Mouse (Mus musculus): ENCODE results near the gene Med11. TPM values are rescaled to one million over a fixed set of nuclear protein-coding genes. Genes with fewer than 3 reads are reported as not detected.

The Med11 gene
- polyA plus RNA-seq (2015; fragmentation: Nextera tagmentation; extraction: Ambion mirVana) = 35.2 and 36.0 TPM in 2 replicates

DNA sequence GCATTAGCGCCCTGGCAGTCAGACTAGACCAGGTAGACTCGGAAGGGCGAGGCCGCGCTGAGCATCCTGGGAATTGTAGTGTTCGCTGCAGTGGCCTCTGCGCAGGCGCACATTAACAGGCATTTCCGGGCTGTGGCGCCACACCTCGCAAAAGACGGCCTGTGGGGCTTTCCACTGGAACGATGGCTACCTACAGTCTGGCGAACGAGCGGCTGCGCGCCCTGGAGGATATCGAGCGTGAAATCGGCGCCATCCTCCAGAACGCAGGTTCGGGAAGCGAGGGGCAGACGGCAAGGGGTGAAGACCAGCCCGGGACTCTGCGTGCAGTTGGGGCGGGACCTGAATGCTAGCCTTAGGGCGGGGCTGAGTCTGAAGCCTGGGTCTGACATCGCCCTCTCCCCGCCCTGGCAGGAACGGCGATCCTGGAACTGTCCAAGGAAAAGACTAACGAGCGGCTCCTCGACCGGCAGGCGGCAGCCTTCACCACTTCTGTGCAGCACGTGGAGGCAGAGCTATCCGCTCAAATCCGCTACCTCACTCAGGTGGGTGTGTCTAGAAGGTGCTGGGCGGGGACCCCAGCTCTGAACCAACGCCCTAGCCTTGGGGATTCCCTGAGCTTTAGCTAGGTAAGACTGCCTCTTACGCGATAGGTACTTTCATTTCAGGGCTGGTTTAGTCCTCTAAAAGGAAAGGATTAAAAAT is at the start of gene Med11:
TSS of gene Med11 (plus strand) at position 123 of the 702 bp plus-strand sequence.

GRCm38 (mm10) chr11:70409594-70410296 is 42.0 kb upstream of the Med11 start, which contains the start of gene Pelp1:
Pelp1 (minus strand) TSS chr11:70410031.

GRCm38 (mm10) chr11:70432048-70432894 is 19.4 kb upstream of the Med11 start, which contains the start of gene Arrb2:
Arrb2 (plus strand) TSS chr11:70432635.

GRCm38 (mm10) chr11:70458688-70459600 is 7.2 kb downstream of the Med11 start, which contains the start of gene Zmynd15:
Zmynd15 (plus strand) TSS chr11:70459433.

GRCm38 (mm10) chr11:70459601-70460101 is 7.9 kb downstream of the Med11 start, which contains the start of gene Cxcl16:
Cxcl16 (minus strand) TSS chr11:70459984.

Small RNAs within 50 kb of the gene (microRNA-seq; reads per million reads assigned to microRNA genes)
- gene Mir7115 = 1.2 reads per million

Other genes starting within 250 kb of the Med11 start
- gene Slc16a11, start 239.2 kb upstream of the Med11 start, polyA plus RNA-seq (2015; fragmentation: Nextera tagmentation; extraction: Ambion mirVana) = 19.5 and 20.3 TPM in 2 replicates
- gene Slc16a13, start 230.9 kb upstream of the Med11 start, polyA plus RNA-seq (2015; fragmentation: Nextera tagmentation; extraction: Ambion mirVana) = 11.5 and 12.1 TPM in 2 replicates
- 2.9 and 3.3 TPM in 2 replicates for gene Bcl6b, start 222.1 kb upstream of the Med11 start, polyA plus RNA-seq (2015; fragmentation: Nextera tagmentation; extraction: Ambion mirVana)
- 149 and 172 TPM in 2 replicates for gene 0610010K14Rik, start 214.0 kb upstream of the Med11 start, polyA plus RNA-seq (2015; fragmentation: Nextera tagmentation; extraction: Ambion mirVana)
- 16.0 and 18.3 TPM in 2 replicates for gene Gm21988, start 212.1 kb upstream of the Med11 start, polyA plus RNA-seq (2015; fragmentation: Nextera tagmentation; extraction: Ambion mirVana)
- gene Rnasek, start 212.1 kb upstream of the Med11 start, polyA plus RNA-seq (2015; fragmentation: Nextera tagmentation; extraction: Ambion mirVana) = 645 and 685 TPM in 2 replicates
- gene Alox12, start 196.6 kb upstream of the Med11 start, polyA plus RNA-seq (2015; fragmentation: Nextera tagmentation; extraction: Ambion mirVana) = 1.4 and 2.3 TPM in 2 replicates
- 0.08 and 0.10 TPM in 2 replicates for gene Alox12e, start 129.3 kb upstream of the Med11 start, polyA plus RNA-seq (2015; fragmentation: Nextera tagmentation; extraction: Ambion mirVana)
- gene Alox15, start 99.9 kb upstream of the Med11 start, polyA plus RNA-seq (2015; fragmentation: Nextera tagmentation; extraction: Ambion mirVana) = 0.13 and 0.18 TPM in 2 replicates
- 23.0 and 25.1 TPM in 2 replicates for gene Pelp1, start 41.9 kb upstream of the Med11 start, polyA plus RNA-seq (2015; fragmentation: Nextera tagmentation; extraction: Ambion mirVana)
- gene Arrb2, start 19.3 kb upstream of the Med11 start, polyA plus RNA-seq (2015; fragmentation: Nextera tagmentation; extraction: Ambion mirVana) = 63.1 and 70.4 TPM in 2 replicates
- gene Zmynd15, start 7.5 kb downstream of the Med11 start, polyA plus RNA-seq (2015; fragmentation: Nextera tagmentation; extraction: Ambion mirVana) = 0.80 and 1.5 TPM in 2 replicates
- gene Cxcl16, start 8.1 kb downstream of the Med11 start, polyA plus RNA-seq (2015; fragmentation: Nextera tagmentation; extraction: Ambion mirVana) = 9.8 and 10.5 TPM in 2 replicates
- 6.2 and 6.9 TPM in 2 replicates for gene Tm4sf5, start 53.3 kb downstream of the Med11 start, polyA plus RNA-seq (2015; fragmentation: Nextera tagmentation; extraction: Ambion mirVana)
- gene Vmo1, start 62.7 kb downstream of the Med11 start, polyA plus RNA-seq (2015; fragmentation: Nextera tagmentation; extraction: Ambion mirVana) = 0.48 TPM in 1 of 2 replicates, not detected in the other
- 0.28 and 0.34 TPM in 2 replicates for gene Gltpd2, start 67.3 kb downstream of the Med11 start, polyA plus RNA-seq (2015; fragmentation: Nextera tagmentation; extraction: Ambion mirVana)
- 779 and 839 TPM in 2 replicates for gene Psmb6, start 73.4 kb downstream of the Med11 start, polyA plus RNA-seq (2015; fragmentation: Nextera tagmentation; extraction: Ambion mirVana)
- not detected in 2 replicates for gene Gm40193, start 81.0 kb downstream of the Med11 start, polyA plus RNA-seq (2015; fragmentation: Nextera tagmentation; extraction: Ambion mirVana)
- 20.0 and 21.7 TPM in 2 replicates for gene Pld2, start 88.1 kb downstream of the Med11 start, polyA plus RNA-seq (2015; fragmentation: Nextera tagmentation; extraction: Ambion mirVana)
- gene Mink1, start 111.0 kb downstream of the Med11 start, polyA plus RNA-seq (2015; fragmentation: Nextera tagmentation; extraction: Ambion mirVana) = 15.4 and 18.3 TPM in 2 replicates
- gene 4930544D05Rik, start 163.9 kb downstream of the Med11 start, polyA plus RNA-seq (2015; fragmentation: Nextera tagmentation; extraction: Ambion mirVana) = not detected in 2 replicates
- 0.72 and 0.92 TPM in 2 replicates for gene Chrne, start 167.3 kb downstream of the Med11 start, polyA plus RNA-seq (2015; fragmentation: Nextera tagmentation; extraction: Ambion mirVana)
- gene Gp1ba, start 187.2 kb downstream of the Med11 start, polyA plus RNA-seq (2015; fragmentation: Nextera tagmentation; extraction: Ambion mirVana) = 0.22 and 0.27 TPM in 2 replicates
- gene Rnf167, start 195.3 kb downstream of the Med11 start, polyA plus RNA-seq (2015; fragmentation: Nextera tagmentation; extraction: Ambion mirVana) = 86.8 and 91.5 TPM in 2 replicates
- gene Slc25a11, start 195.6 kb downstream of the Med11 start, polyA plus RNA-seq (2015; fragmentation: Nextera tagmentation; extraction: Ambion mirVana) = 162 TPM in 2 replicates
- gene Pfn1, start 202.7 kb downstream of the Med11 start, polyA plus RNA-seq (2015; fragmentation: Nextera tagmentation; extraction: Ambion mirVana) = 622 and 671 TPM in 2 replicates
- 9.6 and 10.6 TPM in 2 replicates for gene Eno3, start 205.3 kb downstream of the Med11 start, polyA plus RNA-seq (2015; fragmentation: Nextera tagmentation; extraction: Ambion mirVana)
- 134 and 151 TPM in 2 replicates for gene Spag7, start 217.5 kb downstream of the Med11 start, polyA plus RNA-seq (2015; fragmentation: Nextera tagmentation; extraction: Ambion mirVana)
- 32.5 and 35.4 TPM in 2 replicates for gene Camta2, start 236.2 kb downstream of the Med11 start, polyA plus RNA-seq (2015; fragmentation: Nextera tagmentation; extraction: Ambion mirVana)
- 2.2 and 2.5 TPM in 2 replicates for gene Inca1, start 248.2 kb downstream of the Med11 start, polyA plus RNA-seq (2015; fragmentation: Nextera tagmentation; extraction: Ambion mirVana)
- 2.2 and 2.5 TPM in 2 replicates for gene Kif1c, start 248.6 kb downstream of the Med11 start, polyA plus RNA-seq (2015; fragmentation: Nextera tagmentation; extraction: Ambion mirVana)